Mouse (Mus musculus) liver, embryonic 14.5 days (tissue): ENCODE measurements around the gene Car3. TPM values are rescaled to one million over a fixed set of nuclear protein-coding genes. Genes with fewer than 3 reads are reported as not detected.

ENCODE experiments used
- ATAC-seq: fragments of 200-750 bp; cut with Nextera tagmentation; 2 replicates; pipeline ENCODE4 v1.8.0; 2017; ENCODE audit warnings: moderate number of reproducible peaks, mild to moderate bottlenecking, moderate library complexity; ENCODE audit not compliant: insufficient read depth
- DNase-seq, 3 experiments: peaks; one replicate each; pipeline ENCODE4 v3.0.0-alpha.2; 2012 to 2013; ENCODE audit warnings: low read depth in 3 of 3, low spot score in 3 of 3
- H3K27ac ChIP-seq: fragments of 300-500 bp; sonication (generic); 2 replicates; pipeline ENCODE4 v1.5.1; 2014; ENCODE audit warnings: moderate library complexity, mild to moderate bottlenecking, control low read depth, inconsistent platforms
- H3K27me3 ChIP-seq: fragments of 300-500 bp; sonication (generic); 2 replicates; pipeline ENCODE4 v1.6.1; 2014; ENCODE audit warnings: mild to moderate bottlenecking, low read length, moderate library complexity; ENCODE audit not compliant: control insufficient read depth, insufficient read depth
- H3K36me3 ChIP-seq: fragments of 300-500 bp; sonication (generic); replicated peaks from 2 replicates; pipeline ENCODE4 v1.6.1; 2014; ENCODE audit warnings: low read depth; ENCODE audit not compliant: control insufficient read depth, insufficient read depth
- H3K4me1 ChIP-seq, 2 experiments: fragments of 200-500 bp in 1 of 2; fragments of 300-500 bp in 1 of 2; sonication (generic) in 1 of 2; replicated peaks; 2 replicates each; pipeline ENCODE4 v1.6.1; 2012 to 2014; ENCODE audit warnings: antibody characterized with exemption in 1 of 2, inconsistent platforms in 1 of 2, low read length in 1 of 2; ENCODE audit not compliant: control insufficient read depth in 2 of 2, insufficient read depth in 2 of 2
- H3K4me2 ChIP-seq: fragments of 300-500 bp; sonication (generic); 2 replicates; pipeline ENCODE4 v1.6.1; 2014; ENCODE audit warnings: low read depth, mild to moderate bottlenecking, control low read depth, moderate library complexity
- H3K4me3 ChIP-seq, 2 experiments: fragments of 200-500 bp in 1 of 2; fragments of 300-500 bp in 1 of 2; sonication (generic) in 1 of 2; 2 replicates each; pipeline ENCODE4 v1.5.1; 2012 to 2014; ENCODE audit warnings: low read depth in 2 of 2, low read length in 2 of 2, mild to moderate bottlenecking in 2 of 2, control low read depth in 1 of 2, inconsistent platforms in 1 of 2, moderate library complexity in 1 of 2; ENCODE audit not compliant: insufficient read depth in 1 of 2
- H3K9ac ChIP-seq: fragments of 300-500 bp; sonication (generic); replicated peaks from 2 replicates; pipeline ENCODE4 v1.6.1; 2014; ENCODE audit warnings: mild to moderate bottlenecking, control low read depth, moderate library complexity
- H3K9me3 ChIP-seq: fragments of 300-500 bp; sonication (generic); 2 replicates; pipeline ENCODE4 v1.6.1; 2016; ENCODE audit warnings: low read length, mixed read lengths; ENCODE audit not compliant: control insufficient read depth
- CTCF ChIP-seq: IDR thresholded peaks from 2 replicates; pipeline ENCODE4 v1.5.1; 2016; ENCODE audit warnings: antibody characterized with exemption, low read depth, control low read depth
- EP300 ChIP-seq: IDR thresholded peaks from 2 replicates; pipeline ENCODE4 v1.6.1; 2016; ENCODE audit warnings: antibody characterized with exemption, low read depth
- WGBS: fragments of 180-500 bp; shearing (Covaris S2); extraction: QIAGEN DNeasy Blood & Tissue Kit; methylation state at CpG from one replicate; pipeline ENCODE4 v1.1.7; 2014; ENCODE audit not compliant: insufficient replicate concordance; 5-methylcytosine and 5-hydroxymethylcytosine counted together
- polyA plus RNA-seq, 2 experiments: library from polyadenylated mRNA; depleted of rRNA in 1 of 2; stranded (reverse) in 1 of 2; unstranded in 1 of 2; fragments of >200 nt; fragmentation: Nextera tagmentation in 1 of 2; extraction: Ambion mirVana in 1 of 2; gene quantifications; 2 replicates each; pipeline versions ENCODE4 v1.2.1 to v1.2.3; 2012 to 2014

Gene Car3
- polyA plus RNA-seq, 2 experiments = 33.2 to 80.3 TPM

DNA sequence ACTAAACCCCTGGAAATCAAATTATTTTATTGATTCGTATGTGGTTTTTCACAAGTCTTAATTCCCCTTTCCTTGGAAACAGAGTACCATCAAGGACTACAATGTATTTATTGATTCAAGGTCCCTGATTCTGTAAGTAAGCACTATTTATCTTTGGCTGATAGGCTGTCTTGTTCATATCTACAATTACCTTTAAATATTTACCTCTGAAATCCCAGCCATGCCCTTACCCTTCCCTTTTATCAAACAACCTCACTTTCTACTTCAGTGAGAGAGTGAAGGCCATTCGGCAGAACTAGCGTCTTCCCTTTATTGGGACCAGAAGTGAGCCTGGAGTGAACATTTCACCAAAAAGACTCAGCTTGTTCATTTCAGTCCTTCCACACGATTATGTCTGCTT, 50.5 kb downstream of the Car3 start:
- H3K36me3 ChIP-seq = no peaks in the 10 kb centered on the region
- H3K27me3 ChIP-seq = no peaks in the 10 kb centered on the region
- WGBS = 72% methylated on average over 4 of the region's 4 CpGs
- no peak overlapping the region for H3K9ac ChIP-seq
- ATAC-seq = no peak
- H3K27ac ChIP-seq = no peak overlapping the region
- DNase-seq = no peak
- H3K9me3 ChIP-seq = no peaks in the 10 kb centered on the region
- no peak overlapping the region for H3K4me2 ChIP-seq
- no peak for TF ChIP-seq EP300
- TF ChIP-seq CTCF = no peak
- no peak overlapping the region for H3K4me3 ChIP-seq
- H3K4me1 ChIP-seq = no peaks in the 10 kb centered on the region; a peak in 1 of 4 replicates

- Histone ChIP-seq H3K36me3 (no peaks in the 10 kb centered on the region), H3K9me3 (no peaks in the 10 kb centered on the region), H3K9ac (no peak overlapping the region), H3K27me3 (no peaks in the 10 kb centered on the region), H3K4me2 (no peak overlapping the region), H3K4me3 (no peak overlapping the region), H3K27ac (no peak overlapping the region), H3K4me1 (no peaks in the 10 kb centered on the region; a peak in 1 of 4 replicates)
- WGBS = 10% methylated on average over 2 of the region's 2 CpGs
- no peak for DNase-seq
- TF ChIP-seq CTCF (no peak), EP300 (no peak)
- no peak for ATAC-seq
Measured at GRCm38 (mm10) chr3:14915355-14915754, 52.0 kb downstream of the Car3 start.

DNA sequence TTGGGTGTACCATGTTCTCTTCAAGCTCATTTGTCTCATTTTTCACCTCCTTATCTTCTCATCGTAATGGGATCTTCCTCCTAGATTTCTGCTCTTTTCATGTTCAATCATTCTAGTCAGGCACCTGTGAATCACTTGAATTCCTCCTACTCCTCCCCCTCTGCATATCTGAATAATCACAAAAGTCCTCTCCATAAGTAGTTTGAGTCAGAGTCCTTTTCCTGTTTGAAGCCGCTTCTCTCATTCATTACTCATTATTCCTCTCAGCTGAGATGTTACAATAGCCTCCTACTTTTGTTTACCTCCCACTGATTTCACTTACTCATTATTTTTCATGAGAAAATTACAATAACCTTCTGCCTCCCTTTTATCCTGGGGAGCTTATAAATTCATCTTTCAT, 53.9 kb downstream of the Car3 start:
- H3K4me1 ChIP-seq = no peaks in the 10 kb centered on the region; a peak in 1 of 4 replicates
- no peak overlapping the region for H3K27ac ChIP-seq
- DNase-seq (no peak), ATAC-seq (no peak)
- H3K9ac ChIP-seq = no peak overlapping the region
- no peaks in the 10 kb centered on the region for H3K9me3 ChIP-seq
- WGBS = 68% methylated on average over 2 of the region's 2 CpGs
- H3K36me3 ChIP-seq = no peaks in the 10 kb centered on the region
- H3K4me2 ChIP-seq = no peak overlapping the region
- H3K4me3 ChIP-seq = no peak overlapping the region
- TF ChIP-seq EP300 (no peak), CTCF (no peak)
- H3K27me3 ChIP-seq = no peaks in the 10 kb centered on the region

Other genes with a start within 250 kb of the Car3 start
- gene Car13, start 221.8 kb upstream of the Car3 start, polyA plus RNA-seq (2012; rRNA removed) = 1.1 and 1.8 TPM in 2 replicates
- 2.0 and 2.2 TPM in 2 replicates for gene Car13, start 221.8 kb upstream of the Car3 start, polyA plus RNA-seq (2014; fragmentation: Nextera tagmentation; extraction: Ambion mirVana)
- gene Car1, start 55.1 kb upstream of the Car3 start, polyA plus RNA-seq (2012; rRNA removed) = 14.9 and 16.1 TPM in 2 replicates
- 30.5 and 32.7 TPM in 2 replicates for gene Car1, start 55.1 kb upstream of the Car3 start, polyA plus RNA-seq (2014; fragmentation: Nextera tagmentation; extraction: Ambion mirVana)
- gene Car2, start 22.8 kb downstream of the Car3 start, polyA plus RNA-seq (2012; rRNA removed) = 960 and 1,504 TPM in 2 replicates
- 2,373 and 2,511 TPM in 2 replicates for gene Car2, start 22.8 kb downstream of the Car3 start, polyA plus RNA-seq (2014; fragmentation: Nextera tagmentation; extraction: Ambion mirVana)